Mouse (Mus musculus) midbrain, postnatal 0 days (tissue): Measurements from ENCODE around the gene Chl1. TPM values are rescaled to one million over a fixed set of nuclear protein-coding genes. Genes with fewer than 3 reads are reported as not detected.
A peak's percentile ranks its signal among the peaks of the same experiment; 100 is the strongest.

Experiments
- ATAC-seq: fragments of 200-750 bp; cut with Nextera tagmentation; 2 replicates; pipeline ENCODE4 v1.8.0; 2017; ENCODE audit warnings: moderate number of reproducible peaks, mild to moderate bottlenecking, moderate TSS enrichment, moderate library complexity; ENCODE audit not compliant: low FRiP score
- DNase-seq: peaks from one replicate; pipeline ENCODE4 v3.0.0-alpha.2; 2015; ENCODE audit warnings: low spot score
- H3K27ac ChIP-seq: fragments of 300-500 bp; sonication (generic); 2 replicates; pipeline ENCODE4 v1.5.1; 2014; ENCODE audit warnings: low read depth, mild to moderate bottlenecking, low read length, mixed read lengths
- H3K27me3 ChIP-seq: fragments of 300-500 bp; sonication (generic); 2 replicates; pipeline ENCODE4 v1.6.1; 2014; ENCODE audit warnings: low read length, control low read depth, mixed read lengths; ENCODE audit not compliant: insufficient read depth
- H3K36me3 ChIP-seq: fragments of 300-500 bp; sonication (generic); 2 replicates; pipeline ENCODE4 v1.6.1; 2014; ENCODE audit warnings: low read length, control low read depth, mixed read lengths; ENCODE audit not compliant: insufficient read depth
- H3K4me1 ChIP-seq: fragments of 300-500 bp; sonication (generic); 2 replicates; pipeline ENCODE4 v1.6.1; 2014; ENCODE audit warnings: mild to moderate bottlenecking, control low read depth, antibody characterized with exemption, low read length, mixed read lengths; ENCODE audit not compliant: insufficient read depth
- H3K4me2 ChIP-seq: fragments of 300-500 bp; sonication (generic); 2 replicates; pipeline ENCODE4 v1.6.1; 2014; ENCODE audit warnings: low read depth, mild to moderate bottlenecking, low read length, mixed read lengths; ENCODE audit not compliant: poor library complexity, severe bottlenecking
- H3K4me3 ChIP-seq: fragments of 300-500 bp; sonication (generic); 2 replicates; pipeline ENCODE4 v1.5.1; 2014; ENCODE audit warnings: low read depth, mild to moderate bottlenecking, low read length, moderate library complexity
- H3K9ac ChIP-seq: fragments of 300-500 bp; sonication (generic); replicated peaks from 2 replicates; pipeline ENCODE4 v1.6.1; 2014; ENCODE audit warnings: mild to moderate bottlenecking, low read length, moderate library complexity, mixed read lengths; ENCODE audit not compliant: poor library complexity, severe bottlenecking
- H3K9me3 ChIP-seq: fragments of 300-500 bp; sonication (generic); 2 replicates; pipeline ENCODE4 v1.6.1; 2016; ENCODE audit warnings: low read length, control low read depth
- CTCF ChIP-seq: IDR thresholded peaks from 2 replicates; pipeline ENCODE4 v1.5.1; 2016; ENCODE audit warnings: antibody characterized with exemption, mild to moderate bottlenecking
- WGBS: fragments of 180-500 bp; shearing (Covaris S2); extraction: QIAGEN DNeasy Blood & Tissue Kit; methylation state at CpG from one replicate; pipeline ENCODE4 v1.1.7; 2014; 5-methylcytosine and 5-hydroxymethylcytosine counted together
- polyA plus RNA-seq: library from polyadenylated mRNA; unstranded; fragments of >200 nt; fragmentation: Nextera tagmentation; extraction: Ambion mirVana; gene quantifications from 2 replicates; pipeline ENCODE4 v1.2.1, GENCODE M21; 2015
- total RNA-seq: library from RNA; depleted of rRNA; stranded (reverse); fragments of >200 nt; gene quantifications from 2 replicates; pipeline ENCODE4 v1.2.3, GENCODE M21; 2014

The Chl1 gene
- total and polyA plus RNA-seq, 2 experiments from 2014 or later, result 224 to 300 TPM

DNA sequence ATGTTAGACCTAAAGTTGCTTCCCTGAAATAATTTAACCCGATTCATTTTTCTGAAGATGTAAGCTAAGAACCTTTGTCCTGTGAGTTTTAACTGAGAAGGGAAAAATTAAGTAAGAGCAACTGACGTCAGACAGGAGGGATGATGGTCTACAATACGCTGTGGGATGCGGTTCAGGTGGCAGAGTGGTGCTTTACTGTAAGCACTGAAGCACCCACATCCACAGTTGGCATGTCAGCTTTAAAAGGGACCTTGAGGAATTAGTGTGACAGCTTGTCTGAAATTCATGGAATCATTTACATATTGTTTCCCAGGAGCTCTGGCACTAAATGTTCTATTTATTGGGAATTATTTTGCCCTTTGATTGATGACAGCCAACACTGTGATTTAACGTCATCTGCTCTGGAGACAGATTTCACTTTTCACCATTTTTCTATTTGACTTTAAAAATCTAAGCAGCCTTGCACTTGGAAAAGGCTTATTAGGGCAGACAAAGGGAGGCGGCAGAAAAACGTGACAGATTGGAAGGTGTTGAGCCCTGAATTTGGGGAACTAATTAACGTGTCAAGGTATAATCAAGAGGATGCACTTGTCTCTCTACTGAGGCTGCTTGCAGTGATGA is 3.3 kb downstream of the Chl1 start:
- Histone ChIP-seq H3K27me3 (no peaks in the 10 kb centered on the region), H3K4me1 (peaks cover 5% of the 10 kb centered on the region; the same call in 1 of the 2 replicates), H3K9ac (peak overlapping the region; percentile 83), H3K4me2 (peak overlapping the region; percentile 64), H3K27ac (peak overlapping the region; percentile 96), H3K36me3 (no peaks in the 10 kb centered on the region), H3K9me3 (no peaks in the 10 kb centered on the region), H3K4me3 (peak overlapping the region; percentile 73)
- no peak for TF ChIP-seq CTCF
- ATAC-seq, result no peak
- peak; percentile 47 for DNase-seq
- 26% methylated on average over 8 of the region's 8 CpGs for WGBS

DNA sequence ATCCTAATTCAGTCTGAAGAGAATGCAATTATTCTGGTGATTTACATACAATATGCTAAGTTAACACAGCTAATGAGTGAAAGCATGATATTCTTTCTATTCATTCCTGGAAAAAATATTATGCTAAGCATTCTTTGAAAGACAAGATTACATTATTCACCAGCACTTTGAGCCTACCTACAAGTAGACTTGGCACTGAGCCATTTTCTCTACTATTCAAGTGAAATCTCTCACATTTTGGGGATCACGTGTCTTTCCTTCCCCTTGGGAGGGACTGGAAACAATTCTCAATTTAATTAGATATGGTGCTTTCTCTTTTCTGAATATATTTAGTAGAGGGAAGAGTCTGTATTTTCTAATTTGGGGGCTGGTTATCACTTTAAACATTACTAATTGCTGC is 4.0 kb downstream of the Chl1 start:
- H3K4me2 ChIP-seq, result peak overlapping the region; percentile 64
- ATAC-seq (no peak), DNase-seq (peak; percentile 74)
- H3K4me1 ChIP-seq, result peaks cover 5% of the 10 kb centered on the region; the same call in 1 of the 2 replicates
- no peaks in the 10 kb centered on the region for H3K9me3 ChIP-seq
- TF ChIP-seq CTCF, result no peak
- H3K27ac ChIP-seq, result peak overlapping the region; percentile 96; the same call in 1 of the 2 replicates
- H3K27me3 ChIP-seq, result no peaks in the 10 kb centered on the region
- peak overlapping the region; percentile 73 for H3K4me3 ChIP-seq
- peak overlapping the region; percentile 83; the same call in 1 of the 2 replicates for H3K9ac ChIP-seq
- no peaks in the 10 kb centered on the region for H3K36me3 ChIP-seq
- WGBS, result 9% methylated on average over 1 of the region's 1 CpGs

DNA sequence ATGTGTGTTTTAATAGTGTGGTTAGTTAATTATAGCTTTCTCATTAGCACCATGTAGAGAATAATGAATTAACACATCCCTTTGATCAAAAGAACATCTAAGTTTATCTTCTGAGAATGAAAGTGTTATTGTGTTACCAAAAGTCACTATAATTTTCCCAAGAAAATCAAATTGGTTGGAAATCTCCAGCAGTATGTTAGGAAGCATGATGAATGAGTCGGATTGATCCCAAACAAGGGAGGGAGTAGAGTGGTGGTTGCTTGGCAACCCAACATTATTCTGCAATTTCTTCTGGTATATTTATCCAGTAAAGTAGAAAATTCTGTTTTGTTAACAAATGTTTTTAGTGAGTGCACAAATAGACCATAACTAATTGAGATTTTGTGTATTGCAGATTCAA is 4.4 kb downstream of the Chl1 start:
- H3K36me3 ChIP-seq, result no peaks in the 10 kb centered on the region
- 22% methylated on average over 1 of the region's 1 CpGs for WGBS
- no peak for TF ChIP-seq CTCF
- peak overlapping the region; percentile 73; the same call in 1 of the 2 replicates for H3K4me3 ChIP-seq
- no peaks in the 10 kb centered on the region for H3K9me3 ChIP-seq
- H3K27me3 ChIP-seq, result no peaks in the 10 kb centered on the region
- no peak overlapping the region for H3K9ac ChIP-seq
- H3K4me2 ChIP-seq, result peak overlapping the region; percentile 64
- no peak for ATAC-seq
- DNase-seq, result peak; percentile 36
- H3K4me1 ChIP-seq, result peaks cover under 1% of the 10 kb centered on the region; the same call in 1 of the 2 replicates
- H3K27ac ChIP-seq, result no peak overlapping the region

DNA sequence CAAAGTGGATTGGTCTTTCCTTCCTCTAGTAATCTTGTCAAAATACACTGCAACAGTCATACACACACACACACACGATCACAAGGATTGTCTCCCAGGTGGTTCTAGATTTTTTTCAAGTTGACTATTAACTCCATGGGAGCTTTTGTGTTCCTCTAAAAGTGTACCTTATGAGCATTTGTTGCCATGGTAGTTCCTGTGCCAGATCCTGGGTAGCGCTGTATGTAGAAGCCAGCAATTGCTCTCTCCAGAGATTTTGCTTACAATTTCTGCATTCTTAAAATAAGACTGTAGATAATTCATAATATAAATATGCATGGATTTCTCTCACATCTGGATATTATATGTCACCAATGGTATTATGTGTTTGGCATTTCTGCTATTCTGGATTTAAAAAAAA is 9.2 kb downstream of the Chl1 start:
- no peak for TF ChIP-seq CTCF
- Histone ChIP-seq H3K4me3 (no peak overlapping the region), H3K27ac (no peak overlapping the region), H3K36me3 (no peaks in the 10 kb centered on the region), H3K4me1 (no peaks in the 10 kb centered on the region; the same call in 1 of the 2 replicates), H3K4me2 (no peak overlapping the region), H3K9ac (no peak overlapping the region), H3K9me3 (no peaks in the 10 kb centered on the region), H3K27me3 (no peaks in the 10 kb centered on the region)
- 66% methylated on average over 2 of the region's 2 CpGs for WGBS
- DNase-seq (no peak), ATAC-seq (no peak)

DNA sequence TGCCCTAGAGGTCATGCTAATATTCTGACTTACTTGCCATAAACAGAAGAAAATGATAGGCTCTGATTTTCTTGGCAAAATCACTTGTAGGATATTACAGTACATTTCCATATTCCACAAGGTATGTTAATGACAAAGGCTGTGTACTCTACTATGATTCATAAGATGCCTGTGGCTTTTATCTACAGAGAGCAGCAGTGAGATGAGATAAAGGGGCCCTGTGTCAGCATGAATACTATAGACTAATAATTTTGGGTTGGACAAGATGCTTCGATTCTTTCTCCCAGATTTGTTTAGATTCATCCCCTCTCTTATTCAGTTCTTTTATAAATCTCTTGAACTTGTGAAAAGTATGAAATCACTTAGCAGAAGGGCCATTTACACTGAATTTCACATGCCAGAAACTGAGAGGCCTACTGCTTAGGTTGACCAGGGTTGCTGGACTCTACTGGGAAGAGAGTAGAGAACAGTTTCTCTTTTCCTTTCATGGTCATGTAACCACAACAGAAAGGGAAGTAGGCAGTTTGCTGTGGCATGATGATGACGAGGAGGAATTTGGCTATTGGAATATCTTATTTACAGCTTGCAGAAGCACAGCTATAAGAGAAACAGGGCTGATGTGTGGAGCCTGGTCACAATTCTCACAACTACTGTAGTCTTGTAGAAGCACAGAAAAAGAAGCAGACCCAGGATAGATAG is 15.1 kb downstream of the Chl1 start:
- DNase-seq (no peak), ATAC-seq (no peak)
- Histone ChIP-seq H3K4me3 (no peak overlapping the region), H3K4me2 (no peak overlapping the region), H3K9ac (no peak overlapping the region), H3K9me3 (no peaks in the 10 kb centered on the region), H3K27ac (no peak overlapping the region), H3K4me1 (no peaks in the 10 kb centered on the region; the same call in 1 of the 2 replicates), H3K36me3 (no peaks in the 10 kb centered on the region), H3K27me3 (no peaks in the 10 kb centered on the region)
- TF ChIP-seq CTCF, result no peak
- WGBS, result 85% methylated on average over 2 of the region's 2 CpGs
